Mouse (Mus musculus): ENCODE measurements around the gene Pde4c. TPM values are rescaled to one million over a fixed set of nuclear protein-coding genes. Genes with fewer than 3 reads are reported as not detected.
A peak's percentile ranks its signal among the peaks of the same experiment; 100 is the strongest.

Gene Pde4c
- total and polyA plus RNA-seq, 3 experiments: 2.3 to 6.5 (median 4.7) TPM

- TF ChIP-seq TBP (conservative IDR thresholded peaks at IDR 0.05; ENCODE audit: low read depth, low read length) (0 out of 2 replicates have a peak, but pooled peaks have one; percentile 23), MEF2A (IDR thresholded peaks at IDR 0.05; ENCODE audit: borderline replicate concordance, low read depth, low read length) (0 out of 2 replicates have a peak, but pooled peaks have one; percentile 44), SMC3 (IDR thresholded peaks at IDR 0.05; ENCODE audit: low read depth, low read length) (no peak), ETS1 (conservative IDR thresholded peaks at IDR 0.05; ENCODE audit: low read depth, low read length) (no peak), RCOR1 (conservative IDR thresholded peaks at IDR 0.05; ENCODE audit: low read depth, low read length) (no peak), E2F4 (IDR thresholded peaks at IDR 0.05; ENCODE audit: insufficient replicate concordance, low read depth, low read length) (no peak), HCFC1 (IDR thresholded peaks at IDR 0.05; ENCODE audit: low read depth, low read length) (peak; percentile 42; the same call in 1 of the 2 replicates), JUND (conservative IDR thresholded peaks at IDR 0.05; ENCODE audit: low read depth, low read length) (no peak), NRF1 (IDR thresholded peaks at IDR 0.05; ENCODE audit: low read depth, low read length) (no peak), KAT2A (IDR thresholded peaks at IDR 0.05; ENCODE audit: insufficient replicate concordance, low read length) (no peak), NELFE (IDR thresholded peaks at IDR 0.05; ENCODE audit: low read depth, low read length) (peak; percentile 58), USF1 (IDR thresholded peaks at IDR 0.05; ENCODE audit: low read depth, low read length) (no peak), CHD1 (IDR thresholded peaks at IDR 0.05; ENCODE audit: low read depth, low read length) (no peak), ZC3H11A (IDR thresholded peaks at IDR 0.05; ENCODE audit: low read depth, low read length) (no peak), JUN (IDR thresholded peaks at IDR 0.05; ENCODE audit: insufficient read depth, low read depth, low read length) (no peak), USF2 (conservative IDR thresholded peaks at IDR 0.05; ENCODE audit: low read depth, low read length) (no peak)
These were observed 6.4 kb downstream of the Pde4c start (continued) for GRCm38 (mm10) chr8:70729808-70730475.

- Histone ChIP-seq H3K79me2 (replicated peaks; ENCODE audit: control insufficient read depth, extremely low read depth, insufficient read depth, poor library complexity, severe bottlenecking) (no peaks in the 10 kb centered on the region), H3K27ac (ENCODE audit: insufficient read depth, low read depth) (peak overlapping the region; percentile 15; the same call in 1 of the 2 replicates), H3K4me2 (ENCODE audit: insufficient read depth, low read depth, poor library complexity, severe bottlenecking) (no peak overlapping the region), H3K4me3 (replicated peaks in 1 of 3; ENCODE audit: low read depth in 2 of 3, low read length in 2 of 3, poor library complexity in 1 of 3) (peak overlapping the region in 2 of 3 experiments; percentile 39 to 64), H3K36me3 (replicated peaks in 1 of 2; ENCODE audit: control insufficient read depth in 1 of 2, insufficient read depth in 1 of 2, low read length in 1 of 2) (no peaks in the 10 kb centered on the region), H3K4me1 (ENCODE audit: control insufficient read depth in 1 of 2, insufficient read depth in 2 of 2) (peaks cover 22 to 33% of the 10 kb centered on the region in 2 experiments), H3K27me3 (replicated peaks) (no peaks in the 10 kb centered on the region), H3K9ac (ENCODE audit: insufficient read depth, low read depth) (peak overlapping the region; percentile 43; the same call in 1 of the 2 replicates), H3K9me3 (replicated peaks; ENCODE audit: low read length) (no peaks in the 10 kb centered on the region)
- in situ Hi-C loops (cut with MboI; ENCODE audit: low pct_ligation_motif_present, low pct_unique_long_range_greater_than_20kb, low sequenced_read_pairs) (no loop called here), dilution Hi-C loops (cut with MboI; ENCODE audit: extremely low pct_ligation_motif_present, extremely low pct_unique_long_range_greater_than_20kb, low sequenced_read_pairs) (no loop called here)
- TF ChIP-seq NRF1 (IDR thresholded peaks at IDR 0.05; ENCODE audit: low read depth, low read length) (no peak), POLR2A (IDR thresholded peaks at IDR 0.05; ENCODE audit: low read depth, low read length) (no peak), MEF2A (IDR thresholded peaks at IDR 0.05; ENCODE audit: borderline replicate concordance, low read depth, low read length) (no peak), CHD2 (IDR thresholded peaks at IDR 0.05; ENCODE audit: low read length) (no peak), POLR2AphosphoS2 (IDR thresholded peaks at IDR 0.05; ENCODE audit: low read depth, low read length) (no peak), JUN (IDR thresholded peaks at IDR 0.05; ENCODE audit: insufficient read depth, low read depth, low read length) (no peak), BHLHE40 (IDR thresholded peaks at IDR 0.05; ENCODE audit: low read depth, low read length) (peak; percentile 82), ETS1 (conservative IDR thresholded peaks at IDR 0.05; ENCODE audit: low read depth, low read length) (peak; percentile 59), SMC3 (IDR thresholded peaks at IDR 0.05; ENCODE audit: low read depth, low read length) (0 out of 2 replicates have a peak, but pooled peaks have one; percentile 2), IRF4 (IDR thresholded peaks at IDR 0.05; ENCODE audit: low read depth, low read length) (no peak), MAFK (IDR thresholded peaks at IDR 0.05; ENCODE audit: insufficient replicate concordance, low read length) (no peak), RAD21 (IDR thresholded peaks at IDR 0.05; ENCODE audit: low read depth, low read length) (no peak), KAT2A (IDR thresholded peaks at IDR 0.05; ENCODE audit: insufficient replicate concordance, low read length) (no peak), GABPA (IDR thresholded peaks at IDR 0.05; ENCODE audit: insufficient replicate concordance, low read depth, low read length) (no peak)
- peak; percentile 76 for DNase-seq (ENCODE audit: extremely low read depth)
These were observed 7.4 kb downstream of the Pde4c start for GRCm38 (mm10) chr8:70730956-70731355.

Data from CH12.LX (cell line).